Mouse (Mus musculus) neural tube, embryonic 12.5 days (tissue): Measurements from ENCODE around the gene Atmin. TPM values are rescaled to one million over a fixed set of nuclear protein-coding genes. Genes with fewer than 3 reads are reported as not detected.

ENCODE experiments used
- ATAC-seq: fragments of 200-750 bp; cut with Nextera tagmentation; 2 replicates; pipeline ENCODE4 v1.8.0; 2017; ENCODE audit warnings: low read depth, mild to moderate bottlenecking, moderate TSS enrichment, moderate library complexity; ENCODE audit not compliant: low FRiP score
- H3K27ac ChIP-seq: fragments of 300-500 bp; sonication (generic); 2 replicates; pipeline ENCODE4 v1.5.1; 2016
- H3K27me3 ChIP-seq: fragments of 300-500 bp; sonication (generic); replicated peaks from 2 replicates; pipeline ENCODE4 v1.6.1; 2016; ENCODE audit warnings: mild to moderate bottlenecking
- H3K36me3 ChIP-seq: fragments of 300-500 bp; sonication (generic); 2 replicates; pipeline ENCODE4 v1.6.1; 2016; ENCODE audit warnings: mild to moderate bottlenecking
- H3K4me1 ChIP-seq: fragments of 300-500 bp; sonication (generic); 2 replicates; pipeline ENCODE4 v1.6.1; 2016
- H3K4me2 ChIP-seq: fragments of 300-500 bp; sonication (generic); replicated peaks from 2 replicates; pipeline ENCODE4 v1.6.1; 2016; ENCODE audit warnings: mild to moderate bottlenecking
- H3K4me3 ChIP-seq: fragments of 300-500 bp; sonication (generic); 2 replicates; pipeline ENCODE4 v1.5.1; 2016
- H3K9ac ChIP-seq: fragments of 300-500 bp; sonication (generic); 2 replicates; pipeline ENCODE4 v1.6.1; 2016; ENCODE audit warnings: mild to moderate bottlenecking
- H3K9me3 ChIP-seq: fragments of 300-500 bp; sonication (generic); 2 replicates; pipeline ENCODE4 v1.6.1; 2016; ENCODE audit warnings: mild to moderate bottlenecking
- WGBS: fragments of 180-500 bp; shearing (Covaris S2); methylation state at CpG from one replicate; pipeline ENCODE4 v1.1.7; 2016; 5-methylcytosine and 5-hydroxymethylcytosine counted together
- polyA plus RNA-seq: library from polyadenylated mRNA; unstranded; fragments of >200 nt; fragmentation: Nextera tagmentation; extraction: Ambion mirVana; gene quantifications from 2 replicates; pipeline ENCODE4 v1.2.1, GENCODE M21; 2016

Gene Atmin
- polyA plus RNA-seq, 1 experiment from 2014 or later = 22.9 TPM

GRCm38 (mm10) chr8:116934976-116935375, 8.2 kb upstream of the Atmin start:
- no peak overlapping the region for H3K9ac ChIP-seq
- WGBS = 86% methylated on average over 4 of the region's 4 CpGs
- H3K4me1 ChIP-seq = no peaks in the 10 kb centered on the region
- no peak overlapping the region for H3K4me3 ChIP-seq
- H3K27me3 ChIP-seq = no peaks in the 10 kb centered on the region
- no peaks in the 10 kb centered on the region for H3K9me3 ChIP-seq
- H3K36me3 ChIP-seq = peaks cover 43% of the 10 kb centered on the region
- ATAC-seq = no peak
- no peak overlapping the region for H3K27ac ChIP-seq
- no peak overlapping the region for H3K4me2 ChIP-seq

GRCm38 (mm10) chr8:116935506-116935905, 7.7 kb upstream of the Atmin start:
- H3K27me3 ChIP-seq = no peaks in the 10 kb centered on the region
- peaks cover 43% of the 10 kb centered on the region for H3K36me3 ChIP-seq

DNA sequence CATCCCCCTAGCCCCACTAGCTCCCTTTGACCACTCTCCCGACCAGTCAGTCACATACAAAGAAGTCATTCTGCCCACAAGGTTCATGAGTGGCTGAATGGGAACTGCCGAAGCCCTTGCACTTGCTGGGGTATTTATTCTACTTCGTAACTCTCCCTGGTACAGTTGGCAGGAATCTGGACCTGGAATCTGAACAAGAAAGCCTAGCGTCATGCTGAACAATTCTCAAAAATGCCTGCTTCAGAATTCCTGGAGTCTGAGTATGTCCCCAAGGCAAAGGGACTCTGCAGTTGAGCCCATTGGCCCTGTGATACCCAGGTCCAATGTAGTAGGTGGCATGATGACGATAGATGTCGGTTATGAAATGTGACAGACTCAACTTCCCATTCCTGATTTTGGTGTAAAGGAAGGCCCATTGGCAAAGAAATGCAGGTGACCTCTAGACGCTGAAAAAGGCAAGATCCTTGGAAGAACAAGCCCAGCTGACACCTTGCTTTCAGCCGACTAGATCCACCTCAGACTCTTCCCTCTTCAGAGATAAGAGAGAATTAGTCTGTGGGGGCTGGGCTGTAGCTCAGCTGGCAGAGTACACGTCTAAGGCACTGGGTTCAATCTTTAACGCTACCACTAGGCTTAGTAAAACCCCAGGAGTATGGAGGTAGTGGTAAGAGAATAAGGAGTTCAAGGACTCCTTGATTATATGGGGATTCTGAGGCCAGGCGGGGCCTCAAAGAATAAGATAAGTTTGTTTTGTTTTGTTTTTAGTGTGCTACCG, 722 bp upstream of the Atmin start:
- Histone ChIP-seq H3K9me3 (no peaks in the 10 kb centered on the region), H3K4me2 (peak overlapping the region; percentile 98), H3K9ac (no peak overlapping the region), H3K4me1 (peaks cover 20% of the 10 kb centered on the region), H3K27ac (no peak overlapping the region), H3K36me3 (peaks cover under 1% of the 10 kb centered on the region; the same call in 1 of the 2 replicates), H3K4me3 (no peak overlapping the region), H3K27me3 (no peaks in the 10 kb centered on the region)
- no peak for ATAC-seq
- WGBS = 82% methylated on average over 12 of the region's 12 CpGs

More at GRCm38 (mm10) chr8:116935506-116935905, 7.7 kb upstream of the Atmin start:
- H3K4me3 ChIP-seq = no peak overlapping the region
- no peak for ATAC-seq
- no peaks in the 10 kb centered on the region for H3K4me1 ChIP-seq
- H3K4me2 ChIP-seq = no peak overlapping the region
- no peak overlapping the region for H3K27ac ChIP-seq
- WGBS = 55% methylated on average over 6 of the region's 6 CpGs
- H3K9me3 ChIP-seq = no peaks in the 10 kb centered on the region
- H3K9ac ChIP-seq = no peak overlapping the region

DNA sequence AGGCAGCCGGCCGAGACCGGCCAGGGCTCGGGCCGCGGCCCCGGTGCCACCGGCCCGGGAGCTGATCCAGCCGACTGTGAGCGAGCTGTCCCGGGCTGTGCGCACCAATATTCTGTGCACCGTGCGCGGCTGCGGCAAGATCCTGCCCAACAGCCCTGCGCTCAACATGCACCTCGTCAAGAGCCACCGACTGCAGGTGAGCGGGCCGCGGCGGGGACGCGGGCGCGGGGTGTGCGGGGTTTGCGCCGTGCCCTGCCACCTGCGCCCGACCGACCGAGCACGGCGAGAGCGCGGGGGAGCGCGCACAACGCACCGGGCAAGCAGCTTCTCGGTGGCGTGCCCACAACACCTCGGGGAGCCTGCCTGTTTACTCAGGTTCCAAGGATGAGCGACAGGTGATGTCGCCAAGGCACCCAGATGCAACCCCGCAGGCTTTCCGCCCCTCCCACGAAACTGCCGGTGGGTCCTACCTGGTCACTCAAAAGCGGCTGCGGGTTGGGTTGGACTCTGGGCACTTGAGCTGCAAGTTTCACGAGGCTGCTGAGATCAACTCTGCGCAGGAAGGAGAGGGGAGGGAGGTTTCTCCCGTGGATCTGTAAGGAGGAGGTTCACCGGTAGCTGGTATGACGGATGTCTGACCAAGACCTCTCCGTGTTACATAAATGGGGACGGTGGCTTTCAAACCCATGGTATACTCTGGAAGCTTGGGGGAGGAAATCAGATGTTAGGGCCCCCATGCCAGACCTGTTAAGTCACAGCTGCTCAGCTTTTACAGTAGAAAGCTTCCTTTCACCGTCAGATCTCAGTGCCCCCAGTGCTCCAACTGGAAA, 577 bp downstream of the Atmin start:
- H3K4me1 ChIP-seq = peaks cover 20% of the 10 kb centered on the region
- H3K27me3 ChIP-seq = no peaks in the 10 kb centered on the region
- no peaks in the 10 kb centered on the region for H3K9me3 ChIP-seq
- H3K4me2 ChIP-seq = peak overlapping the region; percentile 98
- H3K36me3 ChIP-seq = no peaks in the 10 kb centered on the region
- under 1% methylated on average over 62 of the region's 62 CpGs for WGBS
- H3K27ac ChIP-seq = 0 out of 2 replicates have a peak overlapping the region, but pooled peaks have one; percentile 7
- ATAC-seq = peak; percentile 80
- H3K9ac ChIP-seq = peak overlapping the region; percentile 90
- peak overlapping the region; percentile 96 for H3K4me3 ChIP-seq

DNA sequence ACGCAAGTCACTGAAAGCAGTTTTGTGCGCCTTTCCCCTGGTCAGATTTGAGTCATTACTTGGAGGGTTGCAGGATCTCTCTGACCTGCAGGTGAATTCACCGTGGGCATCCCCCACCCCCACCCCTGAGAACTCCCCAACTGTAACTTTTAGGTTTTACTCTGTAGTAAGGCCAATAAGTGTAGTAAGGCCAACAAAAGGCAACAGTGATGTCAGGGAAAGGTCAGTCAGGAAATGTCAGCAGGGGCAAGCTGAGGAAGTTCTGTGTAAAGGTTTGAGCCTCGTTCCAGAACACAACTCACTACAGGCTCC, 1.1 kb downstream of the Atmin start:
- H3K36me3 ChIP-seq = no peaks in the 10 kb centered on the region
- 19% methylated on average over 4 of the region's 4 CpGs for WGBS

DNA sequence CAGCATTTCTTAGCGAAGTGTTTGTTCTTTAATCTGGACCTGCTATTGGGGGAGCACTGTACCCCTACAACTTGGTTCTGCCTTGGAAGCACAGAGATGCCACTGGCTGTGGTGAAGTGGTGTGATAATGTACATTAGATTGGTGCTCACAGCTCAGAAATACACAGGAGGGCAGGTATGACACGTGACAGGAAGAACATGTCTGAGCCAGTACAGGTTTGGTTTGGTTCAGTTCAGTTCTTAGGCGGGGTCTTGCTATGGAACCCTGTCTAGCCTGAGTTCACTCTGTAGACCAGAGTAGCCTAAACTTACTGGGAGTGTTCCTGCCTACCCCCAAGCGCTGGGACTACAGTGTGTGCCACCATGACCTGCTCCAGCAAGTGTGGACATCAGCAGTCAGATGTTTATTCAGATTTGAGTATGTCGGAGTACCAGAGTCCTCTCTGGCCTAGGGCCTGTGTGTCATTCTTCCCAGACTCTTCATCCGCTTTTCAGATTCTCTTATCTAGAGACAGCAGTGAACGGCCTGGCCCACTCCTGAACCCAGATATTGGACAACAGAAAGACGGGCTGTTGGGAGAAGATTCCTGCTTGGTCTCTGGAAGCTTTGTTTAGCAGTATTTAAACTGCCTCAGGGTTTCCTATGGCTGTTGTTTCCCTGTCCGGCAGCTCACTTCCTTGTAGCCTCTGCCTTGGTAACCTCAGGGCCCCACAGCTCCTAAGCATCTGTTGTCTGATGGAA, 2.1 kb downstream of the Atmin start:
- Histone ChIP-seq H3K9ac (no peak overlapping the region), H3K4me3 (no peak overlapping the region)

More for the DNA sequence above, 1.1 kb downstream of the Atmin start:
- Histone ChIP-seq H3K9ac (peak overlapping the region; percentile 90), H3K27me3 (no peaks in the 10 kb centered on the region), H3K27ac (0 out of 2 replicates have a peak overlapping the region, but pooled peaks have one; percentile 7), H3K4me3 (peak overlapping the region; percentile 96), H3K4me2 (peak overlapping the region; percentile 98), H3K4me1 (peaks cover 20% of the 10 kb centered on the region), H3K9me3 (no peaks in the 10 kb centered on the region)
- ATAC-seq = no peak

DNA sequence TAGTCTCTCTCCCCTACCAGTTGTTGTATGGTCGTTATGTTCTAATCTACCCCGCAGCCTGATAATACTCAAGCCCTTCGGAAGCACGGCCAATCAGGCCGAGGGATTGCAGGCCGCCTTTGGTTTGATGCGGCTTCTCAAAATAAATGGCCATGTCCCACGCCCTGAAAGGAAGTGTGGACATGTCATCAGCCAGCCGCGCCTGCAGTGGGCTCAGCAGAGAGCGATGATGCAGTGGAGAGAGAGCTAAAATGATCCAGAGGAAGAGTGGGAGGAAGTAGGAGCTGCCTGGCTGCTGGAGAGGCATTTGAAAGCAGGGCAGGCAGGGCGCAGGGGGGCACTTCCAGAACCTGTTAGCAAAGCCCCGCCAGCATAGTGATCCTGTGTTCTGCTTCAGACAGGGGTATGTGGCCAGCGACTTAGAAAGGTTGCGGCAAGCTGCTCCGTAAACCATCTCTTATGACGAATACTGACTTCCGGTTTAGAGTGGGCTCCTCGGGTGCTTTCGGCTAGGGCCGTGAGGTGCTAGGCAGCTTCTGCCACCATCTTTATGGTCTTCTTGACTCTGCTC, 3.2 kb downstream of the Atmin start:
- WGBS = 86% methylated on average over 21 of the region's 21 CpGs

More for the DNA sequence above, 2.1 kb downstream of the Atmin start:
- 88% methylated on average over 9 of the region's 9 CpGs for WGBS
- no peaks in the 10 kb centered on the region for H3K9me3 ChIP-seq
- no peak overlapping the region for H3K27ac ChIP-seq
- no peak for ATAC-seq
- peaks cover 20% of the 10 kb centered on the region for H3K4me1 ChIP-seq
- no peaks in the 10 kb centered on the region for H3K36me3 ChIP-seq
- no peaks in the 10 kb centered on the region for H3K27me3 ChIP-seq
- 0 out of 2 replicates have a peak overlapping the region, but pooled peaks have one; percentile 98 for H3K4me2 ChIP-seq

GRCm38 (mm10) chr8:116946851-116947250, 3.7 kb downstream of the Atmin start:
- Histone ChIP-seq H3K4me3 (no peak overlapping the region), H3K9me3 (no peaks in the 10 kb centered on the region), H3K36me3 (no peaks in the 10 kb centered on the region), H3K9ac (no peak overlapping the region), H3K4me2 (no peak overlapping the region), H3K4me1 (peaks cover 20% of the 10 kb centered on the region), H3K27ac (no peak overlapping the region), H3K27me3 (no peaks in the 10 kb centered on the region)
- ATAC-seq = no peak
- WGBS = 85% methylated on average over 6 of the region's 6 CpGs

More for the DNA sequence above, 3.2 kb downstream of the Atmin start:
- Histone ChIP-seq H3K4me1 (peaks cover 20% of the 10 kb centered on the region), H3K27me3 (no peaks in the 10 kb centered on the region), H3K36me3 (no peaks in the 10 kb centered on the region), H3K4me3 (no peak overlapping the region), H3K9me3 (no peaks in the 10 kb centered on the region), H3K9ac (no peak overlapping the region), H3K4me2 (no peak overlapping the region), H3K27ac (no peak overlapping the region)
- no peak for ATAC-seq

GRCm38 (mm10) chr8:116947589-116947988, 4.4 kb downstream of the Atmin start:
- WGBS = 91% methylated on average over 7 of the region's 7 CpGs
- no peaks in the 10 kb centered on the region for H3K27me3 ChIP-seq
- no peak overlapping the region for H3K9ac ChIP-seq
- no peaks in the 10 kb centered on the region for H3K36me3 ChIP-seq
- no peaks in the 10 kb centered on the region for H3K9me3 ChIP-seq
- H3K4me2 ChIP-seq = no peak overlapping the region
- no peak for ATAC-seq
- peaks cover 20% of the 10 kb centered on the region for H3K4me1 ChIP-seq
- no peak overlapping the region for H3K27ac ChIP-seq
- no peak overlapping the region for H3K4me3 ChIP-seq

GRCm38 (mm10) chr8:116951369-116951768, 8.2 kb downstream of the Atmin start:
- no peak for ATAC-seq

GRCm38 (mm10) chr8:116951778-116952177, 8.6 kb downstream of the Atmin start:
- no peaks in the 10 kb centered on the region for H3K27me3 ChIP-seq
- no peaks in the 10 kb centered on the region for H3K4me1 ChIP-seq
- ATAC-seq = no peak
- no peaks in the 10 kb centered on the region for H3K9me3 ChIP-seq
- H3K9ac ChIP-seq = no peak overlapping the region
- H3K36me3 ChIP-seq = peaks cover 38% of the 10 kb centered on the region
- no peak overlapping the region for H3K27ac ChIP-seq
- no peak overlapping the region for H3K4me3 ChIP-seq
- H3K4me2 ChIP-seq = no peak overlapping the region
- WGBS = 95% methylated on average over 2 of the region's 2 CpGs

More at GRCm38 (mm10) chr8:116951369-116951768, 8.2 kb downstream of the Atmin start:
- H3K4me3 ChIP-seq = no peak overlapping the region
- no peaks in the 10 kb centered on the region for H3K4me1 ChIP-seq
- peaks cover 34% of the 10 kb centered on the region for H3K36me3 ChIP-seq
- H3K9me3 ChIP-seq = no peaks in the 10 kb centered on the region
- H3K4me2 ChIP-seq = no peak overlapping the region
- no peak overlapping the region for H3K9ac ChIP-seq
- no peaks in the 10 kb centered on the region for H3K27me3 ChIP-seq
- 80% methylated on average over 5 of the region's 5 CpGs for WGBS
- no peak overlapping the region for H3K27ac ChIP-seq
